Mouse (Mus musculus) CH12.LX (cell line): Measurements from ENCODE around the gene Alox12b. TPM values are rescaled to one million over a fixed set of nuclear protein-coding genes. Genes with fewer than 3 reads are reported as not detected.
A peak's percentile ranks its signal among the peaks of the same experiment; 100 is the strongest.

ENCODE experiments used
- DNase-seq: peaks from one replicate; pipeline ENCODE4 v3.0.0-alpha.2; 2013; ENCODE audit errors: extremely low read depth
- H3K27ac ChIP-seq: 2 replicates; pipeline ENCODE4 v1.5.1; 2012; ENCODE audit warnings: low read depth, mild to moderate bottlenecking, control low read depth, moderate library complexity; ENCODE audit not compliant: insufficient read depth
- H3K27me3 ChIP-seq: replicated peaks from 2 replicates; pipeline ENCODE3; 2012; ENCODE audit warnings: inconsistent platforms
- H3K36me3 ChIP-seq, 2 experiments: replicated peaks in 1 of 2; 2 replicates each; pipeline versions ENCODE3 to v1.6.1; 2012; ENCODE audit warnings: inconsistent platforms in 1 of 2, low read length in 1 of 2, mild to moderate bottlenecking in 1 of 2, mixed read lengths in 1 of 2, moderate library complexity in 1 of 2; ENCODE audit not compliant: control insufficient read depth in 1 of 2, insufficient read depth in 1 of 2
- H3K4me1 ChIP-seq, 2 experiments: 2 replicates each; pipeline ENCODE4 v1.6.1; 2012; ENCODE audit warnings: inconsistent platforms in 1 of 2, moderate library complexity in 1 of 2; ENCODE audit not compliant: insufficient read depth in 2 of 2, control insufficient read depth in 1 of 2
- H3K4me2 ChIP-seq: 2 replicates; pipeline ENCODE4 v1.6.1; 2012; ENCODE audit warnings: low read depth, mild to moderate bottlenecking, control low read depth; ENCODE audit not compliant: poor library complexity, insufficient read depth, severe bottlenecking
- H3K4me3 ChIP-seq, 3 experiments: fragments of 150-350 bp in 1 of 3; sonication (generic) in 1 of 3; replicated peaks in 1 of 3; 2 replicates each; pipeline versions ENCODE3 to v1.5.1; 2011 to 2012; ENCODE audit warnings: low read depth in 2 of 3, low read length in 2 of 3, mild to moderate bottlenecking in 2 of 3, moderate library complexity in 2 of 3, control low read depth in 1 of 3, improper control_type of control experiment in 1 of 3, inconsistent platforms in 1 of 3, mixed read lengths in 1 of 3; ENCODE audit not compliant: poor library complexity in 1 of 3
- H3K79me2 ChIP-seq: replicated peaks from 2 replicates; pipeline ENCODE4 v1.6.1; 2012; ENCODE audit warnings: mild to moderate bottlenecking, moderate library complexity; ENCODE audit not compliant: control insufficient read depth, poor library complexity, insufficient read depth, severe bottlenecking; ENCODE audit errors: extremely low read depth
- H3K9ac ChIP-seq: 2 replicates; pipeline ENCODE4 v1.6.1; 2012; ENCODE audit warnings: low read depth, mild to moderate bottlenecking, control low read depth, moderate library complexity; ENCODE audit not compliant: insufficient read depth
- H3K9me3 ChIP-seq: replicated peaks from 2 replicates; pipeline ENCODE3; 2012; ENCODE audit warnings: low read length, inconsistent platforms, mixed read lengths
- BHLHE40 ChIP-seq: IDR thresholded peaks from 2 replicates; pipeline ENCODE4 v1.6.1; 2011; ENCODE audit warnings: mild to moderate bottlenecking, low read depth, low read length, improper control_type of control experiment
- CHD1 ChIP-seq: IDR thresholded peaks from 2 replicates; pipeline ENCODE4 v1.6.1; 2012; ENCODE audit warnings: low read depth, low read length, improper control_type of control experiment, inconsistent platforms
- CHD2 ChIP-seq: IDR thresholded peaks from 2 replicates; pipeline ENCODE4 v1.6.1; 2011; ENCODE audit warnings: low read length, improper control_type of control experiment
- CTCF ChIP-seq, 2 experiments: IDR thresholded peaks in 1 of 2; conservative IDR thresholded peaks in 1 of 2; 2 replicates each; pipeline ENCODE4 v1.5.1; 2011 to 2012; ENCODE audit warnings: low read depth in 2 of 2, low read length in 2 of 2, improper control_type of control experiment in 1 of 2, inconsistent platforms in 1 of 2, mild to moderate bottlenecking in 1 of 2, moderate library complexity in 1 of 2
- ELF1 ChIP-seq: IDR thresholded peaks from 2 replicates; pipeline ENCODE4 v1.6.1; 2014; ENCODE audit warnings: low read depth, mild to moderate bottlenecking, inconsistent platforms, low read length, improper control_type of control experiment
- JUND ChIP-seq: conservative IDR thresholded peaks from 2 replicates; pipeline ENCODE4 v1.6.1; 2011; ENCODE audit warnings: low read depth, low read length, improper control_type of control experiment
- KAT2A ChIP-seq: IDR thresholded peaks from 2 replicates; pipeline ENCODE4 v1.6.1; 2012; ENCODE audit warnings: low read length, improper control_type of control experiment, inconsistent platforms; ENCODE audit not compliant: insufficient replicate concordance
- MAFK ChIP-seq: IDR thresholded peaks from 2 replicates; pipeline ENCODE4 v1.6.1; 2011; ENCODE audit warnings: low read length, improper control_type of control experiment; ENCODE audit not compliant: insufficient replicate concordance
- MAZ ChIP-seq: IDR thresholded peaks from 2 replicates; pipeline ENCODE4 v1.6.1; 2012; ENCODE audit warnings: low read depth, mild to moderate bottlenecking, inconsistent platforms, low read length, improper control_type of control experiment, moderate library complexity
- POLR2A ChIP-seq: IDR thresholded peaks from 2 replicates; pipeline ENCODE4 v1.6.1; 2011; ENCODE audit warnings: low read depth, mild to moderate bottlenecking, improper control_type of control experiment, low read length
- RCOR1 ChIP-seq: conservative IDR thresholded peaks from 2 replicates; pipeline ENCODE4 v1.6.1; 2012; ENCODE audit warnings: low read depth, mild to moderate bottlenecking, inconsistent platforms, low read length, improper control_type of control experiment
- TBP ChIP-seq: conservative IDR thresholded peaks from 2 replicates; pipeline ENCODE4 v1.6.1; 2011; ENCODE audit warnings: low read depth, low read length, improper control_type of control experiment
- TCF12 ChIP-seq: IDR thresholded peaks from 2 replicates; pipeline ENCODE4 v1.6.1; 2014; ENCODE audit warnings: low read depth, mild to moderate bottlenecking, inconsistent platforms, low read length, improper control_type of control experiment
- UBTF ChIP-seq: IDR thresholded peaks from 2 replicates; pipeline ENCODE4 v1.6.1; 2012; ENCODE audit warnings: low read depth, mild to moderate bottlenecking, inconsistent platforms, low read length, improper control_type of control experiment, moderate library complexity
- ZC3H11A ChIP-seq: IDR thresholded peaks from 2 replicates; pipeline ENCODE4 v1.6.1; 2012; ENCODE audit warnings: low read depth, mild to moderate bottlenecking, inconsistent platforms, low read length, improper control_type of control experiment
- ZKSCAN1 ChIP-seq: IDR thresholded peaks from 2 replicates; pipeline ENCODE4 v1.6.1; 2012; ENCODE audit warnings: low read depth, inconsistent platforms, low read length, improper control_type of control experiment, borderline replicate concordance
- ZMIZ1 ChIP-seq: IDR thresholded peaks from 2 replicates; pipeline ENCODE4 v1.6.1; 2012; ENCODE audit warnings: low read depth, mild to moderate bottlenecking, inconsistent platforms, low read length, improper control_type of control experiment
- ZNF384 ChIP-seq: IDR thresholded peaks from 2 replicates; pipeline ENCODE4 v1.6.1; 2012; ENCODE audit warnings: low read depth, low read length, improper control_type of control experiment, inconsistent platforms
- dilution Hi-C: fragments of 300-500 bp; cut with MboI; formaldehyde crosslinking; loops from 2 replicates; pipeline ENCODE4 v1.14.3; 2020; ENCODE audit warnings: low sequenced_read_pairs; ENCODE audit not compliant: extremely low pct_unique_long_range_greater_than_20kb, extremely low pct_ligation_motif_present
- in situ Hi-C: fragments of 300-500 bp; cut with MboI; formaldehyde crosslinking; loops from 3 replicates; pipeline ENCODE4 v1.14.3; 2019; ENCODE audit warnings: low sequenced_read_pairs, low pct_ligation_motif_present, low pct_unique_long_range_greater_than_20kb, mixed read lengths
- polyA plus RNA-seq: library from polyadenylated mRNA; unstranded; fragments of >175 nt; gene quantifications from 2 replicates; pipeline ENCODE4 v1.2.1, GENCODE M21; 2012; ENCODE audit warnings: low read depth; ENCODE audit not compliant: insufficient read length
- total RNA-seq, 2 experiments: library from RNA; depleted of rRNA; stranded (reverse); fragments of 300-350 nt in 1 of 2; fragments of >200 nt in 1 of 2; gene quantifications; 2 replicates each; pipeline ENCODE4 v1.2.3; 2012 to 2014

Gene Alox12b
- total and polyA plus RNA-seq, 3 experiments: not detected

DNA sequence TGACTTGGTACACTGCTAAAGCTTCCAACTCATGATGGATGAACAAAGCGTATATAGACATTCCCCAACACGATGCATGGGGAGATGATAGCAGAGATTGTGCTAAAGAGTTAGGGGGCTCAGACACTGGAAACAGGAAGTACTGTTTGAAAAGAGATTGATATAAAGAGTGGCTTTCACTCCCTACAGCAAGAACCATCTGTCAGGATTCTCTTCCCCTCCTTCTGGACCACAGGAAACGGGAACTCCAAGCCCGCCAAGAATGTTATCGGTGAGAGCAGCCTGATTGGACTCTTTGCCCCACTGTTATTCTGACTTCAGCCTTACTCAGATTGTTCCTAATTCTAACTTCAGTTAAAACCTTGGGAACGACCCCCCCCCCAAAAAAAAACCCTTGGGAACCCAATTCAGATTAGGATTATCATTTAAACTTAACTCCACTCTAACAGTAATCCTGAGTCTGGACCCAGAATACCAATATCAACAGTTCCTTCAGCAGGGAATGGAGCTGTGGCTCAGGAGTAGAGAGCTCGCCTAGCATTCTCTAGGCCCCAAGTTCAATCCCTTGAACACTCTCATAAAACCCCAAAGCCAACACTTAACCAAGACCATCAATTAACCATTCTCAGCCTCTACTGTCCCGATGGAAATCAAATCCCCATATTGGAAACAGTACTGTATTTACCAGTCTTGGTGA lies 28.2 kb upstream of the Alox12b start:
- H3K79me2 ChIP-seq: no peaks in the 10 kb centered on the region
- no peak overlapping the region for H3K4me3 ChIP-seq
- no peak overlapping the region for H3K27ac ChIP-seq
- peak; percentile 37 for DNase-seq
- no peak overlapping the region for H3K4me2 ChIP-seq
- H3K4me1 ChIP-seq: peaks cover 6 to 14% of the 10 kb centered on the region in 2 experiments
- dilution Hi-C loops (no loop called here), in situ Hi-C loops (no loop called here)
- H3K36me3 ChIP-seq: no peaks in the 10 kb centered on the region
- peaks cover 3% of the 10 kb centered on the region for H3K9me3 ChIP-seq
- TF ChIP-seq TBP (peak; percentile 98), CHD2 (no peak), MAZ (no peak), RCOR1 (no peak), CHD1 (no peak), TCF12 (no peak), ZC3H11A (no peak), POLR2A (no peak), ZKSCAN1 (no peak), KAT2A (no peak), ZNF384 (0 out of 2 replicates have a peak, but pooled peaks have one; percentile 19), CTCF (conservative IDR thresholded peaks at IDR 0.05 in 1 of 2, IDR thresholded peaks at IDR 0.05 in 1 of 2; ENCODE audit: low read depth in 2 of 2, low read length in 2 of 2) (no peak), ELF1 (peak; percentile 45), ZMIZ1 (no peak), UBTF (no peak), MAFK (peak; percentile 64; the same call in 1 of the 2 replicates), BHLHE40 (no peak)
- peaks cover 77% of the 10 kb centered on the region for H3K27me3 ChIP-seq
- no peak overlapping the region for H3K9ac ChIP-seq

DNA sequence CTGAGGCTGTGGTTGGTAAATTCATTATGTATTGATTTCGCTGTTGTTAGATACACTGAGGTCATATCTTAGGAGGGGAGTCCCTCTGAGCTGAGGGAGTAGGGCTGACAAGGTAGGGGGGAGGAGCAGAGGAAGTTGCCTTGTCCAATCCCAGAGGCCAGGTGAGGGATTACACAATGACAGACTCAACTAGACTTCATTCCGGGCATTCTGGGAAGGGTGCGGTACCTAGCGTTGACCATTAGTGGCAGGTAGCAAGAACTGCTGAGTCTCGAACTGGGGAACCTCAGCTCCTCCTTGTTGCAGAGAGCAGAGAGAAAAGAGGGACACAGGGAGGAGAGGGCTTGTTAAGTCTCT lies 23.2 kb upstream of the Alox12b start:
- Histone ChIP-seq H3K4me3 (no peak overlapping the region), H3K9me3 (peaks cover 6% of the 10 kb centered on the region), H3K79me2 (no peaks in the 10 kb centered on the region), H3K36me3 (no peaks in the 10 kb centered on the region), H3K4me1 (peaks cover 4 to 8% of the 10 kb centered on the region in 2 experiments; a peak in 3 of 4 replicates), H3K9ac (no peak overlapping the region), H3K4me2 (no peak overlapping the region), H3K27me3 (peaks cover 62% of the 10 kb centered on the region), H3K27ac (no peak overlapping the region)
- TF ChIP-seq JUND: no peak
- DNase-seq: no peak
- in situ Hi-C loops: no loop called here
- dilution Hi-C loops: no loop called here
